27 mouse cellular contexts compared by ENCODE assay signal in genomic region chr13:23094386-23094785, GRCm38 (mm10). TPM values are rescaled to one million over a fixed set of nuclear protein-coding genes. Genes with fewer than 3 reads are reported as not detected.
"Had no signal": no experiment of that assay in that cellular context is flagged by ENCODE, and none has a peak within 500 bp of the region (broad histone marks: within the 10 kb centered on the region; RNA-seq: fewer than 3 reads in every experiment).

No protein-coding gene starts in this region.

- H3K9me3 ChIP-seq: midbrain, embryonic 10.5 days; midbrain, embryonic 12.5 days; neural tube, embryonic 13.5 days; neural tube, embryonic 15.5 days had no signal

- H3K36me3 ChIP-seq: midbrain, embryonic 10.5 days; midbrain, embryonic 12.5 days; neural tube, embryonic 13.5 days; neural tube, embryonic 15.5 days had no signal

- H3K27me3 ChIP-seq: midbrain, embryonic 12.5 days; neural tube, embryonic 13.5 days; neural tube, embryonic 15.5 days had no signal

- ATAC-seq: midbrain, embryonic 16.5 days had no signal

- H3K27ac ChIP-seq: midbrain, embryonic 10.5 days; midbrain, embryonic 12.5 days; neural tube, embryonic 13.5 days; neural tube, embryonic 15.5 days had no signal

- DNase-seq: lung, adult 18-20 months; lung, embryonic 14.5 days; lung, postnatal 10 days; lung, postnatal 4 days; midbrain, embryonic 14.5 days; retina, postnatal 1 day; right cerebral cortex, adult 18-20 months; right cerebral cortex, postnatal 25 days; right cerebral cortex, postnatal 4 days; spleen, adult 18-20 months; thymus, adult 18-20 months; thymus, postnatal 14 days; thymus, postnatal 36 days had no signal

- H3K4me2 ChIP-seq: lung, embryonic 14.5 days; midbrain, embryonic 12.5 days; neural tube, embryonic 13.5 days; neural tube, embryonic 15.5 days had no signal

- H3K4me3 ChIP-seq: midbrain, embryonic 10.5 days; midbrain, embryonic 12.5 days; myocyte; neural tube, embryonic 13.5 days; neural tube, embryonic 15.5 days had no signal

- H3K4me1 ChIP-seq: midbrain, embryonic 10.5 days; midbrain, embryonic 12.5 days; neural tube, embryonic 13.5 days; neural tube, embryonic 15.5 days had no signal

- H3K9ac ChIP-seq: lung, embryonic 14.5 days; midbrain, embryonic 12.5 days; neural tube, embryonic 13.5 days; neural tube, embryonic 15.5 days had no signal

RNA-seq across cellular contexts. Expression of gene Vmn1r217, which starts 23.6 kb away (rescaled TPM):
- total RNA-seq: megakaryocyte, adult 5-6 weeks; megakaryocyte-erythroid progenitor cell, adult 5-6 weeks had no signal
- polyA plus RNA-seq: lung, embryonic 14.5 days; lung, embryonic 16.5 days; midbrain, embryonic 10.5 days; midbrain, embryonic 12.5 days; midbrain, embryonic 14.5 days; midbrain, embryonic 16.5 days; myocyte; neural tube, embryonic 11.5 days; neural tube, embryonic 13.5 days; neural tube, embryonic 15.5 days; small intestine, adult 2 months; stomach, embryonic 14.5 days; stomach, embryonic 16.5 days; thymus, postnatal 0 days had no signal

RNA-seq across cellular contexts. Expression of gene Vmn1r215, which starts 26.6 kb away (rescaled TPM):
- total RNA-seq: megakaryocyte, adult 5-6 weeks; megakaryocyte-erythroid progenitor cell, adult 5-6 weeks had no signal
- polyA plus RNA-seq: lung, embryonic 14.5 days; lung, embryonic 16.5 days; midbrain, embryonic 10.5 days; midbrain, embryonic 12.5 days; midbrain, embryonic 14.5 days; midbrain, embryonic 16.5 days; myocyte; neural tube, embryonic 11.5 days; neural tube, embryonic 13.5 days; neural tube, embryonic 15.5 days; small intestine, adult 2 months; stomach, embryonic 14.5 days; stomach, embryonic 16.5 days; thymus, postnatal 0 days had no signal

RNA-seq across cellular contexts. Expression of gene Vmn1r218, which starts 38.6 kb away (rescaled TPM):
- total RNA-seq: megakaryocyte, adult 5-6 weeks; megakaryocyte-erythroid progenitor cell, adult 5-6 weeks had no signal
- polyA plus RNA-seq: lung, embryonic 14.5 days; lung, embryonic 16.5 days; midbrain, embryonic 10.5 days; midbrain, embryonic 12.5 days; midbrain, embryonic 14.5 days; midbrain, embryonic 16.5 days; myocyte; neural tube, embryonic 11.5 days; neural tube, embryonic 13.5 days; neural tube, embryonic 15.5 days; small intestine, adult 2 months; stomach, embryonic 14.5 days; stomach, embryonic 16.5 days; thymus, postnatal 0 days had no signal
